Mouse (Mus musculus) embryo, embryonic 11 days (tissue): Measurements from ENCODE around the gene Luc7l3.

Experiments used
- DNase-seq: peaks from one replicate; pipeline ENCODE4 v3.0.0-alpha.2; 2015

Luc7l3 gene

DNA sequence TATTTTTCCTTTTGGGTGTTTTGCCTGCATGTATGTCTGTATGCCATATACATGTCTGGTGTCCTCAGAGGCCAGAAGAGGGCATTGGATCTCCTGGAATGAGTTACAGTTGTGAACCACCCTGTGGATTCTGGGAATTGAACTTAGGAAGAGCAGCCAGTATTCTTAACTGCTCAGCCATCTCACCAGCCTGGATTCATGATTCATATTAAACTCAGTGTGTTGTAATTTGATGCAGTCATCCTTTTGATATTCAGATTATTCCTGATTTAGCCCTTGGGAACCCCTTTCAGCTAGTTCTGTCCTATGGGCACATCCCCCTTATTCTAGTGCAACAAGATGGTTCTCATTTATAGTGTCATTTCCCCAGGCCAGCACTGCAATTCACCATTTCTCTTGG, 14.8 kb upstream of the Luc7l3 start:
- DNase-seq: no peak

DNA sequence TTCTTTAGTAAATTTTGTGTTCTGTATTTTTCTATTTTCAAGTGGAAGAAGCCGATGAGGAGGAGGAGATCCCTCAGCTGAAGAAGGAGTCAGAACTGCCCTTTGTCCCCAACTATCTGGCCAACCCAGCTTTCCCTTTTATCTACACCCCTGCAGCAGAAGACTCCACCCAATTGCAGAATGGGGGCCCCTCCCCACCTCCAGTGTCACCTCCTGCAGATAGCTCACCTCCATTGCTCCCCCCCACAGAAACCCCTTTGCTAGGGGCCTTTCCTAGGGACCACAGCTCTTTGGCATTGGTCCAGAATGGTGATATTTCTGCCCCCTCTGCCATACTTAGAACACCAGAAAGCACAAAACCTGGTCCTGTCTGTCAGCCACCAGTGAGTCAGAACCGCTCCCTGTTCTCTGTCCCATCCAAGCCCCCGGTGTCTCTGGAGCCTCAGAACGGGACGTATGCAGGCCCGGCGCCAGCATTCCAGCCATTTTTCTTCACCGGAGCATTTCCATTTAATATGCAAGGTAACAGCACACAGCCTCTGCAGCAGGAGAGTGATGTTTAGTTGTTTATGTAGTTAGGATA, 12.7 kb upstream of the Luc7l3 start:
- DNase-seq: no peak

DNA sequence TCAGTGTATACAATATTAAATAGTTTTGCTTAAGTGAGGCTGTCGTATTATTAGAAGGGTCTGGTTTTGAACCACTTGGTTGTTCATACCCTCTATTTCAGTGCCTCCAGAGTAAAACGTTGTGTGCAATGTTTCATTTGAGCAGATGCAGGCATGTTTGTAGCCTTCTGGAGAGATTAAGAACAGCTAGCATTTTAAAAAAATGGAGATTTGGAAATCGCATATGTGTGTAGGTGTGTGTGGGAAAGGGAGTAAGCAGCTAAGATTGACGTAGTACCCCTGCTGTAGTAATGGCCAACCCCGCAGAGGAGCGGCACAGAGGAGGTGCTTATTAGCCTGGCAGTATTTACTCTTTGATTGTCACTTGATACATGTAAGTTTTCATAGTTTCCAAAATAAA, 10.9 kb upstream of the Luc7l3 start:
- DNase-seq: no peak

GRCm38 (mm10) chr11:94330211-94330610, 8.4 kb upstream of the Luc7l3 start:
- no peak for DNase-seq

GRCm38 (mm10) chr11:94329270-94329891, 7.6 kb upstream of the Luc7l3 start:
- peak; percentile 66 for DNase-seq

- DNase-seq: no peak
Measured at GRCm38 (mm10) chr11:94328644-94329025, 6.8 kb upstream of the Luc7l3 start.

DNA sequence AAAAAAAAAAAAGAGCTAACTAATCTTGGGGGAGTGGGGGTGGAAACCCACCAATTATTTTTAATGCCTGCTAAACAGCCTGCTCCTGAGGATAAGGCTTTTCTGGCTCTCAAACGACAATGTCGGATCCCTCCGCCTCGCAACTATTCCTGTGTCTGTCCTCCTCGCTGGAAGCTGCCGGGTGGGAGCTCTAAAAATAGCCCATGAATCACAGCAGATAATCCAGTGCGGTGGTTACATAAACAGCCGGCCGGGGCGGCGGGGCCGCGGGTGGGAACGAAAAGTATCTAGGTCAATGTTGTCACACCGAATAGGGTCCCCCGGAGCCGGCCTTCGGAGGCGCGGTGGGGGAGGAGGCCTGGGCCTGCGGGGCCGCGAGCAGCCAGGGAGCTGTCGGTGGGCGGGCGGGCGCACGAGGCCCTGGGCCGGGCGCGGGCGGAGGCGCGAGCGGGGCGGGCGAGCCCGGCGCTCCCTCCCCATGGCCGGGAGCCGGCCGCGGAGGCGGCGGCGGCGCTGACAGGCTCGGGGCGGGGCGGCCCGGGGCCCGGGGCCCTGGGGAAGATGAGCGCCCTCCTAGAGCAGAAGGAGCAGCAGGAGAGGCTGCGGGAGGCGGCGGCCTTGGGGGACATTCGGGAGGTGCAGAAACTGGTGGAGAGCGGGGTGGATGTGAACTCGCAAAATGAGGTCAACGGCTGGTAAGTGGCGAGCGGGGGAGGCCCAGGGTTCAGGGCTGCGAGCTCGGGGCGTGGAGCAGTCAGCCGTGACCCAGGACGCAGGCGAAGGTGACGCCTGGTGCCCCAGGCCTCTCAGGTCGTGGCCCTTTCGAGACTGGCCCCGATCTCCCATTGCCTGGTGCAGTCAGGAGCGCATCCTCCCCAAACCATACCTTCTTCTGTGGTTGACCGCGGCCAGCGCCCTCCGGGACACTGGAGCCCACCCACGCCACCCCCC, 6.2 kb upstream of the Luc7l3 start, which contains the start of gene Ankrd40:
Gene Ankrd40, plus strand, starts transcription at position 309 of the 951 bp plus-strand sequence.
- DNase-seq: peak; percentile 95

GRCm38 (mm10) chr11:94326961-94327411, 5.2 kb upstream of the Luc7l3 start:
- peak; percentile 64 for DNase-seq

GRCm38 (mm10) chr11:94324618-94325017, 2.8 kb upstream of the Luc7l3 start:
- no peak for DNase-seq

- no peak for DNase-seq
Measured at GRCm38 (mm10) chr11:94323271-94323925, 1.6 kb upstream of the Luc7l3 start.

- DNase-seq: no peak
Measured at GRCm38 (mm10) chr11:94322636-94323035, 848 bp upstream of the Luc7l3 start.

DNA sequence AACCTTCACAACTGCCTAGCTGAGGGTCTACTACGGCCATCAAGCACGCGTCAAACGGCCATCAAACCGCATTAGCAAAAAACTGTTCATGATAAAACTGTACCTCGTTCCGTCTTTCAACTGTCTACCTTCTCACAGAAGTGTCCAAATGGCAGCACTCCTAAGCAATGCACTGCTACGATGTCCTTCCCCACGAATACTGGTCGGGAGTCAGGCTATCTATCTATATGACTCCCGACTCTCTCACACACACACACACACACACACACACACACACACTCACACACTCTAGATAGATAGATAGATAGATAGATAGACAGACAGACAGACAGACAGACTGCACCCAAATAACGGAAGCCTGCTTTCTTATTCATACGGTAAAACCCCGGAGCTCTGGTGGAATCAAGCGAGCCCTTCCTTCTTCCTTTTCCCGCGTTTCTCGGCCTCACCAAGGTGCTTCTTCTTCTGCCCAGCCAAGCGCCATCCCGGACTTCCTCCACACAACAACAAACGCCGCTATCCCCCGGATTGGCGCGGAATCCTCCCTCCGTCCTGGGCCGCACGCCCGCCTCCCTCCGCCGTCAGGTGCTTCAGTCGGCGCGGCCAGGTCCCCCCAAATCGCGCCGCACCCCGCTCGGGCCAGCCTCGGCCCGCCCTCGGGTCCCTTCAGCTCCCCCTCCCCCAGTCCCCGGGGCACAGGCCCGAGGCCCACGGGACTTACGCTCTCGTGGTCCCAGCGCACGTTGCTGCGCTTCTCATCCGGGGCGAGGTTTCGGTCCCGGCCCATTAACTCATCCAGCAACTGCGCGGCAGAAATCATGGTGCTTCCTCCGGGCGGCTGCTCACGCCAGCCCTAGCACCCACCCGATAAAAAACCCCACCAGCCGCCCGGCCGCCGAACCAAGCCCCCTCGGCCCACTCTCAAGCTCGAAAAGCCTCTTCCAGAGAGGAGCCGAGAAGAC, 538 bp downstream of the Luc7l3 start:
- peak; percentile 71 for DNase-seq

DNA sequence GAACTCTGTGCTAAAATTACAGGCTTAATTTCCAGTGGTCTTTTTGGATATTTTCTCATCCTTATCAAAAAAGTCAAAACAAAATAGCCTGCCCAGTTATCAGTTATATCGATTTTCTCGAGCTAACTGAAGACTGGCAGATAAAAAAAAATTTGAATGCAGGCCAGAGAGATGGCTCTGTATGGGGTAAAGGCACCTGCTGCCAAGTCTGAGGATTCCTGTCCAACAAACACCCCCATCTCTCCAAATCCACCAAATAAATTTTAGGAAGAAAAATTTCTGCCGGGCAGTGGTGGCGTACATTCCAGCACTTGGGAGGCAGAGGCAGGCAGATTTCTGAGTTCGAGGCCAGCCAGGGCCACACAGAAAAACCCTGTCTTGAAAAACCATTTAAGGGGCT, 3.7 kb downstream of the Luc7l3 start:
- no peak for DNase-seq

GRCm38 (mm10) chr11:94317515-94317914, 4.3 kb downstream of the Luc7l3 start:
- DNase-seq: no peak

GRCm38 (mm10) chr11:94317014-94317413, 4.8 kb downstream of the Luc7l3 start:
- DNase-seq: no peak

DNA sequence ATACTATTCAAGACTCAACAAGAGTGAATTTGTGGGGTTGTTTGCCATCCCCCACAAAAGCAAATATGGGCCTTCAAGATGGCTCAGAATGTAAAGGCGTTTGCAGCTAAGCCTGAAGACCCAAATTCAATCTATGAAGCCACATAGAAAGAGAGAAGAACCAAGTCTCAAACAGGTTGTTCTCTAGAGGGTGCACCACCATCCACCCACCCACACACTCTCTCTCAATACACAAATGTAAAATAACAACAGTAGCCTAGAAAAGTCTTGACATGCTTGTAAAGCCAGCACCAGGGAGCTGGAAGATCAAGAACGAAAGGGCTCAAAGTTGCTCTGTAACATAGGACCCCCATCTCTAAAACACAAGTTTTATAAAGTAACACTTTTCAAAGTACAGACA, 5.3 kb downstream of the Luc7l3 start:
- no peak for DNase-seq

DNA sequence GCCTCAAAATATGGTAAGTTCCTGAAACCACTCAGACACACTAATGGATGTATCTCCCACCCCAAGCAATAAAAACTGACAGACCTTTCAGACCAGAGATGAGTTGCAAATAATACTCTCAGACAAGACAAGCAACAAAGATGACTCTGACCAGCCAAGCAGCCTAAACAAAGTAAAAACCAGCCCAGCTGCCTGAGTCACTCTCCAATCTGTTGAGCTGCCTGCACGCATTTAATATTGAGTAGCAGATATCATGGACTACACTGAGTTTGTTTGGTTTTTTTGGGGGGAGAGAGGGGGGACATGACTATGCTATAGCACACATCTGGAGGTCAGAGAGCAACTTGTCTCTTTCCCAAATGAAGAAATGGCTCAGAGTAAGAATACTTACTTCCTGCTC, 6.5 kb downstream of the Luc7l3 start:
- DNase-seq: no peak

DNA sequence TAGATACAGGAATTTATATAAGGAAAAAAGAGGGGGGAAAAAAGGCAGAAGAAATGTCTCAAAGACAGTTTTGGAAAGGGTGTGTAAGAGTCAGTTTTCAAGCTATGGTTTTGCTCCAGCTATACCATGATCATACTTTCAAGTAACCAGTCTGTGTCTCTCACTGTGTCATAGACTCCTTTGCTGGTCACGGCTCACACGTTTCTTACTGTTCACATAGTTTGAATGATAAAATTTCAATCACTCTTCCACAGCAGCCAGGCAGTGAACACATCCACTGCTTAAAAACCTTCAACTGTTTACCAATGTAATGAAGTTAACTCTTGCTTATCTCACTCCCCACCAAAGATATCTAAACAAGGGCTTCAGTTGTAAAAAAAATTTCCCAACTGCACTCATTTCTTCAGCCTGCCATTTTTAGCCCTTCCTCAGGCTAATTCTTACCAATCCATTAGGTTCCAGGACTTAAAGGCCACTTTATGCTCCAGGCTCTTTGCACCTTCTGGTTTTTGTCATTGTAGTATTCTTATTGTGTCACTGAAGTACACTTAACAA, 7.6 kb downstream of the Luc7l3 start:
- no peak for DNase-seq

GRCm38 (mm10) chr11:94312733-94313132, 9.1 kb downstream of the Luc7l3 start:
- DNase-seq: no peak

- DNase-seq: no peak
Measured at GRCm38 (mm10) chr11:94294996-94295845, 26.6 kb downstream of the Luc7l3 start.
